Mouse (Mus musculus) liver, embryonic 11.5 days (tissue): ENCODE measurements around the gene Arid1b. TPM values are rescaled to one million over a fixed set of nuclear protein-coding genes. Genes with fewer than 3 reads are reported as not detected.
"Not testable (repeated sequence)": the region's sequence is repeated elsewhere in the genome, so short reads cannot be mapped to it uniquely, and the experiment has no call there.

Experiments
- ATAC-seq: fragments of 200-750 bp; cut with Nextera tagmentation; replicated peaks from 2 replicates; pipeline ENCODE4 v1.8.0; 2017; ENCODE audit warnings: moderate number of reproducible peaks, mild to moderate bottlenecking, moderate TSS enrichment, moderate library complexity; ENCODE audit not compliant: low FRiP score
- DNase-seq: peaks from one replicate; pipeline ENCODE4 v3.0.0-alpha.2; 2017; ENCODE audit warnings: low spot score
- H3K27ac ChIP-seq: fragments of 300-500 bp; sonication (generic); 2 replicates; pipeline ENCODE4 v1.5.1; 2014; ENCODE audit warnings: mild to moderate bottlenecking, low read depth, low read length, control low read depth
- H3K27me3 ChIP-seq: fragments of 300-500 bp; sonication (generic); replicated peaks from 2 replicates; pipeline ENCODE4 v1.6.1; 2014; ENCODE audit warnings: low read length, mixed read lengths; ENCODE audit not compliant: control insufficient read depth, insufficient read depth
- H3K36me3 ChIP-seq: fragments of 300-500 bp; sonication (generic); 2 replicates; pipeline ENCODE4 v1.6.1; 2014; ENCODE audit warnings: mild to moderate bottlenecking, low read length, moderate library complexity, mixed read lengths; ENCODE audit not compliant: control insufficient read depth, insufficient read depth
- H3K4me1 ChIP-seq: fragments of 300-500 bp; sonication (generic); replicated peaks from 2 replicates; pipeline ENCODE4 v1.6.1; 2014; ENCODE audit warnings: low read length, mixed read lengths; ENCODE audit not compliant: control insufficient read depth, insufficient read depth
- H3K4me2 ChIP-seq: fragments of 300-500 bp; sonication (generic); 2 replicates; pipeline ENCODE4 v1.6.1; 2014; ENCODE audit warnings: mild to moderate bottlenecking, control low read depth, moderate library complexity
- H3K4me3 ChIP-seq: fragments of 300-500 bp; sonication (generic); 2 replicates; pipeline ENCODE4 v1.5.1; 2014; ENCODE audit warnings: low read depth, low read length, control low read depth
- H3K9ac ChIP-seq: fragments of 300-500 bp; sonication (generic); 2 replicates; pipeline ENCODE4 v1.6.1; 2014; ENCODE audit warnings: low read depth, low read length, control low read depth
- H3K9me3 ChIP-seq: fragments of 300-500 bp; sonication (generic); 2 replicates; pipeline ENCODE4 v1.6.1; 2016; ENCODE audit warnings: low read length, inconsistent platforms, mixed read lengths; ENCODE audit not compliant: control insufficient read depth
- WGBS: fragments of 180-500 bp; shearing (Covaris S2); extraction: QIAGEN DNeasy Blood & Tissue Kit; methylation state at CpG from one replicate; pipeline ENCODE4 v1.1.7; 2014; 5-methylcytosine and 5-hydroxymethylcytosine counted together
- polyA plus RNA-seq: library from polyadenylated mRNA; unstranded; fragments of >200 nt; fragmentation: Nextera tagmentation; extraction: Ambion mirVana; gene quantifications from 2 replicates; pipeline ENCODE4 v1.2.1, GENCODE M21; 2014

Gene Arid1b
- polyA plus RNA-seq, 1 experiment from 2014 or later, result 9.1 TPM

GRCm38 (mm10) chr17:5107501-5107900, 113.4 kb downstream of the Arid1b start:
- DNase-seq, result no peak
- no peaks in the 10 kb centered on the region for H3K36me3 ChIP-seq
- no peaks in the 10 kb centered on the region for H3K27me3 ChIP-seq
- H3K4me1 ChIP-seq, result peaks cover 58% of the 10 kb centered on the region
- H3K9me3 ChIP-seq, result no peaks in the 10 kb centered on the region
- no peak overlapping the region for H3K27ac ChIP-seq
- no peak overlapping the region for H3K4me2 ChIP-seq
- ATAC-seq, result no peak
- 69% methylated on average over 4 of the region's 4 CpGs for WGBS
- no peak overlapping the region for H3K4me3 ChIP-seq
- no peak overlapping the region for H3K9ac ChIP-seq

- no peak overlapping the region for H3K27ac ChIP-seq
- no peak for ATAC-seq
- H3K27me3 ChIP-seq, result no peaks in the 10 kb centered on the region
- H3K36me3 ChIP-seq, result no peaks in the 10 kb centered on the region
- peaks cover 61% of the 10 kb centered on the region for H3K4me1 ChIP-seq
- H3K9ac ChIP-seq, result no peak overlapping the region
- DNase-seq, result no peak
- no peak overlapping the region for H3K4me3 ChIP-seq
- no peaks in the 10 kb centered on the region for H3K9me3 ChIP-seq
- WGBS, result 36% methylated on average over 1 of the region's 1 CpGs
- no peak overlapping the region for H3K4me2 ChIP-seq
Measured at GRCm38 (mm10) chr17:5108022-5108421, 113.9 kb downstream of the Arid1b start.

- Histone ChIP-seq H3K4me2 (no peak overlapping the region), H3K9me3 (no peaks in the 10 kb centered on the region), H3K36me3 (no peaks in the 10 kb centered on the region), H3K4me3 (no peak overlapping the region), H3K27ac (no peak overlapping the region), H3K27me3 (no peaks in the 10 kb centered on the region), H3K4me1 (peaks cover 59% of the 10 kb centered on the region), H3K9ac (no peak overlapping the region)
- 62% methylated on average over 2 of the region's 2 CpGs for WGBS
- no peak for DNase-seq
- no peak for ATAC-seq
Measured at GRCm38 (mm10) chr17:5108546-5109142, 114.5 kb downstream of the Arid1b start.

GRCm38 (mm10) chr17:5109343-5109742, 115.2 kb downstream of the Arid1b start:
- DNase-seq (no peak), ATAC-seq (no peak)
- WGBS, result 86% methylated on average over 8 of the region's 8 CpGs
- no peaks in the 10 kb centered on the region for H3K27me3 ChIP-seq
- H3K9ac ChIP-seq, result no peak overlapping the region
- H3K4me1 ChIP-seq, result peaks cover 55% of the 10 kb centered on the region
- no peaks in the 10 kb centered on the region for H3K36me3 ChIP-seq
- H3K4me3 ChIP-seq, result no peak overlapping the region
- no peak overlapping the region for H3K27ac ChIP-seq
- no peaks in the 10 kb centered on the region for H3K9me3 ChIP-seq
- no peak overlapping the region for H3K4me2 ChIP-seq

- 60% methylated on average over 4 of the region's 4 CpGs for WGBS
- Histone ChIP-seq H3K4me3 (no peak overlapping the region), H3K36me3 (no peaks in the 10 kb centered on the region), H3K4me2 (no peak overlapping the region), H3K27me3 (no peaks in the 10 kb centered on the region), H3K9ac (no peak overlapping the region), H3K4me1 (peaks cover 55% of the 10 kb centered on the region), H3K9me3 (no peaks in the 10 kb centered on the region), H3K27ac (peak overlapping the region; percentile 25)
- peak; percentile 78 for ATAC-seq
- DNase-seq, result no peak
Measured at GRCm38 (mm10) chr17:5110159-5110558, 116.0 kb downstream of the Arid1b start.

- H3K36me3 ChIP-seq, ATAC-seq, H3K9ac ChIP-seq, H3K4me3 ChIP-seq, H3K9me3 ChIP-seq, H3K4me2 ChIP-seq, DNase-seq, H3K27me3 ChIP-seq: not testable (repeated sequence)
- peaks cover 56% of the 10 kb centered on the region for H3K4me1 ChIP-seq
- WGBS, result 88% methylated on average over 5 of the region's 5 CpGs
- H3K27ac ChIP-seq, result peak overlapping the region; percentile 32; the same call in 1 of the 2 replicates
Measured at GRCm38 (mm10) chr17:5110981-5111380, 116.8 kb downstream of the Arid1b start.

- peaks cover 46% of the 10 kb centered on the region for H3K4me1 ChIP-seq
- no peak overlapping the region for H3K4me3 ChIP-seq
- H3K4me2 ChIP-seq, result peak overlapping the region; percentile 36
- no peaks in the 10 kb centered on the region for H3K27me3 ChIP-seq
- H3K36me3 ChIP-seq, result no peaks in the 10 kb centered on the region
- 0 out of 2 replicates have a peak overlapping the region, but pooled peaks have one; percentile 8 for H3K9ac ChIP-seq
- DNase-seq (no peak), ATAC-seq (peak; percentile 96)
- 45% methylated on average over 4 of the region's 4 CpGs for WGBS
- no peaks in the 10 kb centered on the region for H3K9me3 ChIP-seq
- peak overlapping the region; percentile 59 for H3K27ac ChIP-seq
Measured at GRCm38 (mm10) chr17:5112116-5112515, 118.0 kb downstream of the Arid1b start.

GRCm38 (mm10) chr17:5115952-5116351, 121.8 kb downstream of the Arid1b start:
- no peaks in the 10 kb centered on the region for H3K9me3 ChIP-seq
- DNase-seq (no peak), ATAC-seq (no peak)
- H3K4me3 ChIP-seq, result no peak overlapping the region
- peaks cover 15% of the 10 kb centered on the region for H3K4me1 ChIP-seq
- 90% methylated on average over 6 of the region's 6 CpGs for WGBS
- H3K4me2 ChIP-seq, result no peak overlapping the region
- no peaks in the 10 kb centered on the region for H3K36me3 ChIP-seq
- no peaks in the 10 kb centered on the region for H3K27me3 ChIP-seq
- no peak overlapping the region for H3K9ac ChIP-seq
- no peak overlapping the region for H3K27ac ChIP-seq

GRCm38 (mm10) chr17:5116990-5117389, 122.9 kb downstream of the Arid1b start:
- Histone ChIP-seq H3K27ac (no peak overlapping the region; the same call in 1 of the 2 replicates), H3K4me2 (no peak overlapping the region), H3K27me3 (no peaks in the 10 kb centered on the region), H3K9ac (no peak overlapping the region), H3K4me1 (peaks cover 8% of the 10 kb centered on the region), H3K9me3 (no peaks in the 10 kb centered on the region), H3K4me3 (no peak overlapping the region), H3K36me3 (no peaks in the 10 kb centered on the region)
- DNase-seq (no peak), ATAC-seq (no peak)
- WGBS, result 80% methylated on average over 2 of the region's 2 CpGs
